21 mouse cellular contexts compared by ENCODE assay signal in genomic region chr3:146275360-146276025, GRCm38 (mm10). TPM values are rescaled to one million over a fixed set of nuclear protein-coding genes. Genes with fewer than 3 reads are reported as not detected.
DNase-seq lines count a peak whose midpoint lies in the region; ATAC-seq and TF ChIP-seq lines count a peak whose summit lies in the region.
"Had no signal": no experiment of that assay in that cellular context is flagged by ENCODE, and none has a peak within 500 bp of the region (broad histone marks: within the 10 kb centered on the region; RNA-seq: fewer than 3 reads in every experiment).

No protein-coding gene starts in this region.

- H3K4me3 ChIP-seq in heart, embryonic 10.5 days, result no peak overlapping the region
- H3K4me3 ChIP-seq in MEL (ENCODE audit: control insufficient read depth in 1 of 2, insufficient read depth in 1 of 2, low read depth in 2 of 2, low read length in 2 of 2), result no peak overlapping the region
- no peak overlapping the region for H3K4me3 ChIP-seq in midbrain, embryonic 11.5 days (ENCODE audit: low read depth, low read length)
- H3K4me3 ChIP-seq: embryonic facial prominence, embryonic 10.5 days; forebrain, embryonic 13.5 days; hindbrain, embryonic 15.5 days; limb, embryonic 13.5 days; neural tube, embryonic 12.5 days; stomach, embryonic 15.5 days had no signal

- no peaks in the 10 kb centered on the region for H3K9me3 ChIP-seq in heart, embryonic 10.5 days
- H3K9me3 ChIP-seq in MEL (replicated peaks; ENCODE audit: insufficient read depth, low read length), result no peaks in the 10 kb centered on the region
- H3K9me3 ChIP-seq in midbrain, embryonic 11.5 days (ENCODE audit: control insufficient read depth, low read length), result no peaks in the 10 kb centered on the region
- H3K9me3 ChIP-seq: embryonic facial prominence, embryonic 10.5 days; forebrain, embryonic 13.5 days; hindbrain, embryonic 15.5 days; limb, embryonic 13.5 days; neural tube, embryonic 12.5 days; stomach, embryonic 15.5 days had no signal

- 59% methylated on average over 11 of the region's 11 CpGs for WGBS in heart, embryonic 10.5 days
- WGBS in midbrain, embryonic 11.5 days, result 92% methylated on average over 11 of the region's 11 CpGs

- H3K27me3 ChIP-seq in heart, embryonic 10.5 days (ENCODE audit: insufficient read depth, poor library complexity, severe bottlenecking), result no peaks in the 10 kb centered on the region
- peaks cover 0 to 3% of the 10 kb centered on the region in 2 experiments; a peak in 2 of 4 replicates for H3K27me3 ChIP-seq in MEL (ENCODE audit: control insufficient read depth in 1 of 2, insufficient read depth in 2 of 2, low read length in 2 of 2)
- no peaks in the 10 kb centered on the region for H3K27me3 ChIP-seq in midbrain, embryonic 11.5 days (ENCODE audit: control insufficient read depth, insufficient read depth, low read length)
- H3K27me3 ChIP-seq: forebrain, embryonic 13.5 days; hindbrain, embryonic 15.5 days; limb, embryonic 13.5 days; neural tube, embryonic 12.5 days; stomach, embryonic 15.5 days had no signal

- peaks cover 78% of the 10 kb centered on the region for H3K4me1 ChIP-seq in heart, embryonic 10.5 days
- no peaks in the 10 kb centered on the region for H3K4me1 ChIP-seq in MEL (ENCODE audit: control insufficient read depth in 1 of 2, insufficient read depth in 2 of 2, low read length in 2 of 2)
- H3K4me1 ChIP-seq in midbrain, embryonic 11.5 days (ENCODE audit: control insufficient read depth, insufficient read depth, low read length), result peaks cover 5% of the 10 kb centered on the region
- H3K4me1 ChIP-seq: forebrain, embryonic 13.5 days; hindbrain, embryonic 15.5 days; neural tube, embryonic 12.5 days had no signal

- H3K36me3 ChIP-seq in heart, embryonic 10.5 days, result no peaks in the 10 kb centered on the region
- H3K36me3 ChIP-seq in MEL (ENCODE audit: control insufficient read depth in 1 of 2, insufficient read depth in 2 of 2, low read length in 2 of 2), result no peaks in the 10 kb centered on the region
- H3K36me3 ChIP-seq in midbrain, embryonic 11.5 days (ENCODE audit: control insufficient read depth, insufficient read depth, low read length), result no peaks in the 10 kb centered on the region
- H3K36me3 ChIP-seq: embryonic facial prominence, embryonic 10.5 days; hindbrain, embryonic 15.5 days; limb, embryonic 13.5 days; neural tube, embryonic 12.5 days; stomach, embryonic 15.5 days had no signal

- intact Hi-C loops in heart, postnatal 14 days (cut with DNase I), result no loop called here

- no peak overlapping the region for H3K4me2 ChIP-seq in midbrain, embryonic 11.5 days
- H3K4me2 ChIP-seq: forebrain, embryonic 13.5 days; hindbrain, embryonic 15.5 days; limb, embryonic 13.5 days; neural tube, embryonic 12.5 days; stomach, embryonic 15.5 days had no signal

- peak; percentile 41 for ATAC-seq in inflammation-experienced regulatory T-cells, adult 6 months
- no peak for ATAC-seq in midbrain, embryonic 11.5 days (ENCODE audit: low FRiP score)
- ATAC-seq: forebrain, embryonic 13.5 days had no signal

- no peak for TF ChIP-seq EP300 in MEL (IDR thresholded peaks at IDR 0.05; ENCODE audit: low read depth in 1 of 2, low read length in 2 of 2)

- H3K9ac ChIP-seq in MEL (ENCODE audit: control insufficient read depth, low read depth, low read length, poor library complexity, severe bottlenecking), result no peak overlapping the region
- H3K9ac ChIP-seq in midbrain, embryonic 11.5 days (ENCODE audit: low read length), result no peak overlapping the region
- H3K9ac ChIP-seq: forebrain, embryonic 13.5 days; hindbrain, embryonic 15.5 days; limb, embryonic 13.5 days; liver, embryonic 14.5 days; neural tube, embryonic 12.5 days; stomach, embryonic 15.5 days had no signal

- no peak for TF ChIP-seq POLR2A in MEL (IDR thresholded peaks at IDR 0.05; ENCODE audit: control insufficient read depth in 1 of 2, insufficient read depth in 1 of 2, low read depth in 1 of 2, low read length in 2 of 2, poor library complexity in 1 of 2)

- TF ChIP-seq RAD21 in MEL (IDR thresholded peaks at IDR 0.05; ENCODE audit: low read depth, low read length), result no peak

- H3K79me2 ChIP-seq in MEL (ENCODE audit: control insufficient read depth, insufficient read depth, low read length, poor library complexity), result no peaks in the 10 kb centered on the region

- peak overlapping the region; percentile 83 for H3K27ac ChIP-seq in heart, embryonic 10.5 days
- H3K27ac ChIP-seq in MEL (ENCODE audit: control insufficient read depth, low read depth, low read length), result no peak overlapping the region
- no peak overlapping the region for H3K27ac ChIP-seq in midbrain, embryonic 11.5 days (ENCODE audit: low read depth, low read length)
- H3K27ac ChIP-seq: embryonic facial prominence, embryonic 10.5 days; forebrain, embryonic 13.5 days; hindbrain, embryonic 15.5 days; limb, embryonic 13.5 days; liver, embryonic 14.5 days; neural tube, embryonic 12.5 days; stomach, embryonic 15.5 days had no signal

- DNase-seq in heart, embryonic 10.5 days (ENCODE audit: low spot score), result no peak
- no peak for DNase-seq in heart, postnatal 14 days
- peak; percentile 29 for DNase-seq in layer of hippocampus, adult 11-12 months (ENCODE audit: low spot score)
- DNase-seq in layer of hippocampus, adult 9-10 months (ENCODE audit: low spot score), result no peak
- no peak for DNase-seq in MEL (ENCODE audit: low read depth, low spot score)
- no peak for DNase-seq in midbrain, embryonic 11.5 days (ENCODE audit: low spot score, missing footprints)
- no peak for DNase-seq in lung, postnatal 4 days
- DNase-seq: cerebellum, postnatal 25 days; kidney, adult 18-20 months; kidney, postnatal 25 days; thymus, adult 2 months had no signal

- TF ChIP-seq CTCF in MEL (IDR thresholded peaks at IDR 0.05 in 2 of 3, conservative IDR thresholded peaks at IDR 0.05 in 1 of 3; ENCODE audit: control insufficient read depth in 1 of 3, insufficient read depth in 1 of 3, low read depth in 2 of 3, low read length in 3 of 3, poor library complexity in 1 of 3, severe bottlenecking in 1 of 3), result no peak

TF ChIP-seq in MEL, 35 proteins besides CTCF, POLR2A, EP300 and RAD21:
- TF ChIP-seq MAZ (IDR thresholded peaks at IDR 0.05; ENCODE audit: low read depth, low read length), result no peak
- TF ChIP-seq ZC3H11A (IDR thresholded peaks at IDR 0.05; ENCODE audit: low read depth, low read length), result no peak
- TF ChIP-seq RCOR1 (IDR thresholded peaks at IDR 0.05; ENCODE audit: low read depth, low read length), result peak; percentile 39; the same call in 1 of the 2 replicates

RNA-seq across cellular contexts. Expression of gene Lpar3, which starts 54.7 kb away (rescaled TPM):
- polyA plus RNA-seq in heart, embryonic 10.5 days (2016; fragmentation: Nextera tagmentation; extraction: Ambion mirVana), result 27.0 and 50.0 TPM in 2 replicates
- 1 to 10 TPM; 1.0 to 1.1 TPM for total RNA-seq in heart, postnatal 14 days (2021)
- total RNA-seq in MEL (2012; rRNA removed), result not detected in 2 replicates
- not detected for polyA plus RNA-seq in MEL (2012; ENCODE audit: insufficient read depth in 1 of 2, insufficient read length in 2 of 2, low read depth in 1 of 2, low replicate concordance in 2 of 2, missing spikeins in 1 of 2)
- under 1 TPM in 1 of 3 experiments, not detected in 2; 0.23 TPM for polyA plus RNA-seq in inflammation-experienced regulatory T-cells, adult 6 months (2017; shearing (Covaris generic))
- 0.37 and 0.41 TPM in 2 replicates for polyA plus RNA-seq in midbrain, embryonic 11.5 days (2014; fragmentation: Nextera tagmentation; extraction: Ambion mirVana)
- total RNA-seq: adrenal gland, adult 18-20 months; megakaryocyte, adult 5-6 weeks had no signal

Comparison
In these comparisons a context has a peak if more than half of its experiments do, and no peak if none do; other contexts are left out.
1. RNA of gene Lpar3, which starts 54.7 kb away (polyA plus RNA-seq): 27.0 to 50.0 TPM in heart, embryonic 10.5 days; 0.37 to 0.41 TPM in midbrain, embryonic 11.5 days, 0.23 TPM in inflammation-experienced regulatory T-cells, adult 6 months and not detected in MEL; every median in the first group is over 10 times any median in the second.